Mouse (Mus musculus): ENCODE measurements around the gene Fnip1. TPM values are rescaled to one million over a fixed set of nuclear protein-coding genes. Genes with fewer than 3 reads are reported as not detected.

Gene Fnip1
- polyA plus RNA-seq, 1 experiment = 3.9 TPM

DNA sequence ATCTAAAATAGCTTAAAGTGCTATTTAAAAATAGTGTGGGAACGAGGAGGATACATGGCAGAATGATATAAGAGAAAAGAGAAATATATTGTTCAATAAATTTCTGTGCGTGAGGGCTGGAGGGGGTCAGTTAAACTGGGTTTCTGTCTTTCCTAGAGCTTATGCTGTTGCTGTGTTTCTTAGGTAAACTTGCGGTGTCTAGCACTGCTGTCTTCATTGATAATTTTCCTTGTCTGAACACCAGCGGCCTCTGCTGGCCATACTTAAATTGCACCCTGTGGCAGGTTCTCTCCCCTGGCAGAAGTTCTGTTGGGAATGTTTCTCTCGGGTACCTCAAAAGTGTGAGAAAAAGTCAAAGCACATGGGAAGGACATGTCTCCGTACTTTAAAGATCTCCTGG lies 96.9 kb downstream of the Fnip1 start:
- peak; percentile 74 for TF ChIP-seq CTCF (IDR thresholded peaks at IDR 0.05; ENCODE audit: insufficient read depth, low read length)
- no peak for TF ChIP-seq POLR2A (IDR thresholded peaks at IDR 0.05; ENCODE audit: borderline replicate concordance, extremely low read depth, low read depth, low read length)
- peak; percentile 84 for DNase-seq
- Histone ChIP-seq H3K4me1 (ENCODE audit: control insufficient read depth, insufficient read depth, low read length) (peaks cover 26% of the 10 kb centered on the region), H3K4me3 (replicated peaks; ENCODE audit: extremely low read depth, low read depth, low read length) (no peak overlapping the region)
- WGBS = 39% methylated on average over 6 of the region's 6 CpGs

DNA sequence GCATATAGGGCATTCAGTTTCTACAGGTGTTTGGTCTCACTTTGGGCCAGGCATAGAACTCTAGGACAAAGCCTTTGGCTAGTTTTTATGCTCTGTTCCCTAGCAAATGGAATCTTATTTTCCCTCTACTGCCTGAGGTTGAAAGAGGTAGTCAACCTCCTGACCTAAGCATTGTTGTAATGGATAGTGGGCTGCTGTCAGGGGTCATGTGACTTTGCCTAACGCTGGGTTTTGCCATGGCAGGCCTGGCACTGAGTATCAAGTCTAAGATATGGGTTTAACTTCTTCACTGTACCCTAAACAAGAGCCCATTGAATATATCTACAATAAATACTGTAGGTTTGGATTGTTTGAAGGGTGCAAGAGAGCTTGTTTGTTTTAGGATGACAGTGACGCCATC lies 101.0 kb downstream of the Fnip1 start:
- Histone ChIP-seq H3K4me3 (replicated peaks; ENCODE audit: extremely low read depth, low read depth, low read length) (no peak overlapping the region), H3K4me1 (ENCODE audit: control insufficient read depth, insufficient read depth, low read length) (peaks cover 14% of the 10 kb centered on the region)
- WGBS = 43% methylated on average over 2 of the region's 2 CpGs
- TF ChIP-seq POLR2A (IDR thresholded peaks at IDR 0.05; ENCODE audit: borderline replicate concordance, extremely low read depth, low read depth, low read length) = no peak
- TF ChIP-seq CTCF (IDR thresholded peaks at IDR 0.05; ENCODE audit: insufficient read depth, low read length) = no peak
- no peak for DNase-seq

DNA sequence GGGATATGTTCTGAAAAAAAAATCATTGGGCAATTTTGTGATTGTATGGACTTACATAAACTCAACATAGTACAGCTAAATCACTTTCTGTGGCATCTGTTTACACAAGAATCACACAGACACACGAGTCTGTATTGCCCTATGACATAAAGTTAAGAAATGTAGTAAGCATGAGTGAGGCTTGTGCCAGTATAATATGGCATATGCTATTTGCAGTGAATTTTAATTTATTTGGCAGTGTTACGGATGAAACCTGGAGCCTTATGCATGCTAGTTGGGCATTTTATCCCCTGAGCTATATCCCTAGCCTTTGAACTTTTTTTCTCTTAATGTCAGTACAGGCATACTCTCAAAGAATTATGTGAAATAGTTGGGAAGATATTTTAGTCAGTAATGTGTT lies 101.5 kb downstream of the Fnip1 start:
- TF ChIP-seq CTCF (IDR thresholded peaks at IDR 0.05; ENCODE audit: insufficient read depth, low read length) (no peak), POLR2A (IDR thresholded peaks at IDR 0.05; ENCODE audit: borderline replicate concordance, extremely low read depth, low read depth, low read length) (no peak)
- 62% methylated on average over 2 of the region's 2 CpGs for WGBS
- no peak overlapping the region for H3K4me3 ChIP-seq (replicated peaks; ENCODE audit: extremely low read depth, low read depth, low read length)
- peaks cover 14% of the 10 kb centered on the region for H3K4me1 ChIP-seq (ENCODE audit: control insufficient read depth, insufficient read depth, low read length)
- no peak for DNase-seq

DNA sequence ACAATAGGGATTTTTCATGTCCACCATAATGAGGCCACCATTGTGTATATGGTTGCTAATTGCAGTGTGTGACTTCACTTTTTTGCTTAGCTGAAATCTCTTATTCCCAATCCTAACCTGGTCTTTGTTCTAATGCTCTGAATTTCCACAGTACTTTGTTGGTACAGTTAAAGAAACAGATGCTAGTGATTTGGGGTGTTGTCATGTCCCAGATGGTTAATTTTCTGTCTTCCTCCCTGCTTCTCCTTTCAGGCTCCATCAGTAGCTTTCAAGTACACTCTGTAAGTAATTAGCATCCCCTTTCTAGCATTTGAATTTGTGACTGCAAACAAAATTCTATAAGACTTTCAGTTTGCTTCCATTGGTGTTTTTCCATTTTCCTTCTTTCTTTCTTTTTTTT lies 102.3 kb downstream of the Fnip1 start:
- no peak for DNase-seq

GRCm38 (mm10) chr11:54542414-54542813 lies 104.4 kb downstream of the Fnip1 start:
- DNase-seq = no peak
- Histone ChIP-seq H3K4me3 (replicated peaks; ENCODE audit: extremely low read depth, low read depth, low read length) (no peak overlapping the region), H3K4me1 (ENCODE audit: control insufficient read depth, insufficient read depth, low read length) (peaks cover 14% of the 10 kb centered on the region)
- TF ChIP-seq POLR2A (IDR thresholded peaks at IDR 0.05; ENCODE audit: borderline replicate concordance, extremely low read depth, low read depth, low read length) (no peak), CTCF (IDR thresholded peaks at IDR 0.05; ENCODE audit: insufficient read depth, low read length) (no peak)

More for the DNA sequence above, 102.3 kb downstream of the Fnip1 start:
- Histone ChIP-seq H3K4me3 (replicated peaks; ENCODE audit: extremely low read depth, low read depth, low read length) (no peak overlapping the region), H3K4me1 (ENCODE audit: control insufficient read depth, insufficient read depth, low read length) (peaks cover 14% of the 10 kb centered on the region)
- no peak for TF ChIP-seq CTCF (IDR thresholded peaks at IDR 0.05; ENCODE audit: insufficient read depth, low read length)
- TF ChIP-seq POLR2A (IDR thresholded peaks at IDR 0.05; ENCODE audit: borderline replicate concordance, extremely low read depth, low read depth, low read length) = no peak

GRCm38 (mm10) chr11:54554970-54555369 lies 117.0 kb downstream of the Fnip1 start:
- Histone ChIP-seq H3K4me3 (replicated peaks; ENCODE audit: extremely low read depth, low read depth, low read length) (no peak overlapping the region), H3K4me1 (ENCODE audit: control insufficient read depth, insufficient read depth, low read length) (no peaks in the 10 kb centered on the region)
- 77% methylated on average over 2 of the region's 2 CpGs for WGBS
- TF ChIP-seq CTCF (IDR thresholded peaks at IDR 0.05; ENCODE audit: insufficient read depth, low read length) = no peak
- no peak for TF ChIP-seq POLR2A (IDR thresholded peaks at IDR 0.05; ENCODE audit: borderline replicate concordance, extremely low read depth, low read depth, low read length)
- no peak for DNase-seq

- no peak for DNase-seq
- Histone ChIP-seq H3K4me3 (replicated peaks; ENCODE audit: extremely low read depth, low read depth, low read length) (no peak overlapping the region), H3K4me1 (ENCODE audit: control insufficient read depth, insufficient read depth, low read length) (no peaks in the 10 kb centered on the region)
- TF ChIP-seq CTCF (IDR thresholded peaks at IDR 0.05; ENCODE audit: insufficient read depth, low read length) = no peak
- TF ChIP-seq POLR2A (IDR thresholded peaks at IDR 0.05; ENCODE audit: borderline replicate concordance, extremely low read depth, low read depth, low read length) = no peak
- WGBS = 72% methylated on average over 5 of the region's 5 CpGs
Measured at GRCm38 (mm10) chr11:54562761-54563160, 124.8 kb downstream of the Fnip1 start.

Other genes with a start within 250 kb of the Fnip1 start
- gene Csf2, start 188.5 kb upstream of the Fnip1 start, polyA plus RNA-seq (2012; rRNA removed) = 2.0 and 2.5 TPM in 2 replicates
- not detected in 2 replicates for gene Il3, start 170.9 kb upstream of the Fnip1 start, polyA plus RNA-seq (2012; rRNA removed)
- 0.17 and 0.50 TPM in 2 replicates for gene Acsl6, start 134.4 kb upstream of the Fnip1 start, polyA plus RNA-seq (2012; rRNA removed)
- gene Meikin, start 67.5 kb upstream of the Fnip1 start, polyA plus RNA-seq (2012; rRNA removed) = not detected in 2 replicates
- gene Rapgef6, start 84.6 kb downstream of the Fnip1 start, polyA plus RNA-seq (2012; rRNA removed) = 21.6 and 31.3 TPM in 2 replicates